Mouse (Mus musculus) stomach, adult 2 months (tissue): ENCODE data around the gene Slc10a4. TPM values are rescaled to one million over a fixed set of nuclear protein-coding genes. Genes with fewer than 3 reads are reported as not detected.

Experiments
- polyA plus RNA-seq: library from polyadenylated mRNA; depleted of rRNA; stranded (reverse); fragments of >200 nt; gene quantifications from 2 replicates; pipeline ENCODE4 v1.2.3, GENCODE M21; 2012; rRNA removed

Slc10a4 gene
- 0.79 and 1.5 TPM in 2 replicates for polyA plus RNA-seq

GRCm38 (mm10) chr5:73006784-73007581, at the start of gene Slc10a4:
TSS of gene Slc10a4 (plus strand) at chr5:73006883.

GRCm38 (mm10) chr5:72974602-72975001, 32.1 kb upstream of the Slc10a4 start, which contains the start of gene Gm10135:
TSS of gene Gm10135 (minus strand) at chr5:72974702.

Other genes with a start within 250 kb of the Slc10a4 start
- gene Tec, start 138.4 kb upstream of the Slc10a4 start, polyA plus RNA-seq: 0.91 and 1.00 TPM in 2 replicates
- gene Slain2, start 92.6 kb upstream of the Slc10a4 start, polyA plus RNA-seq: 5.8 and 7.7 TPM in 2 replicates
- not detected in 2 replicates for gene Gm10135, start 32.2 kb upstream of the Slc10a4 start, polyA plus RNA-seq
- gene Fryl, start 249.7 kb downstream of the Slc10a4 start, polyA plus RNA-seq: 18.1 and 32.8 TPM in 2 replicates